In the genomic region with DNA sequence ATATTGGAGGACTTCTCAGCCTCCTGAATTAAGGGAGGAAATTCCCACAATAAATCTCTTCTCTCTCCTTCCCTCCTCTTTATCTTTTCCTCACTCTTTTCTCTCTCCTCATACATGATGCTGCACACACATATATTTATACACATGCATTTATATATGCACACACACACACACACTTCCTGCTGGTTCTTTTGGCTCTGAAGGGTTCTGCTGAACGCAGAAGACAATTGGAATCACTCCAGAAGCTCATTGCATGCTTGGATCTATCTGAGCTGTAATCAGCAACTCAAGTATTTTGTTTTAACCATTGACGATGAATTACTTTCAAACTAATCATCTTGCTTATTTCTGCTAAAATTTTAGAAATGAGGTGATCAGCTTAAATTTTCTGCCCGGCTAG, we compare ENCODE assay signal across 28 mouse cellular contexts.
DNase-seq lines count a peak whose midpoint lies in the region; ATAC-seq and TF ChIP-seq lines count a peak whose summit lies in the region.
"Had no signal": no experiment of that assay in that cellular context is flagged by ENCODE, and none has a peak within 500 bp of the region (broad histone marks: within the 10 kb centered on the region; RNA-seq: fewer than 3 reads in every experiment).

No protein-coding gene starts in this region.

- no peak for ATAC-seq in embryonic facial prominence, embryonic 14.5 days (ENCODE audit: low read depth)
- no peak for ATAC-seq in kidney, embryonic 15.5 days (replicated peaks; ENCODE audit: low FRiP score)
- ATAC-seq in lung, embryonic 16.5 days (ENCODE audit: low read depth), result peak; percentile 61
- ATAC-seq in frontal cortex, adult (ENCODE audit: low TSS enrichment), result no peak
- ATAC-seq: activated CD4-positive, CD25-positive, alpha-beta regulatory T cell, adult 4 months; hindbrain, postnatal 0 days; intestine, embryonic 15.5 days had no signal

- no peaks in the 10 kb centered on the region for H3K9me3 ChIP-seq in embryonic facial prominence, embryonic 14.5 days (ENCODE audit: control insufficient read depth, low read length)
- H3K9me3 ChIP-seq in embryonic facial prominence, embryonic 10.5 days, result no peaks in the 10 kb centered on the region
- H3K9me3 ChIP-seq in kidney, embryonic 15.5 days (replicated peaks), result no peaks in the 10 kb centered on the region
- H3K9me3 ChIP-seq in lung, embryonic 16.5 days (ENCODE audit: control insufficient read depth, low read length), result 0 out of 2 replicates have a peak, but pooled peaks cover 4% of the 10 kb centered on the region
- H3K9me3 ChIP-seq: hindbrain, embryonic 10.5 days; intestine, embryonic 15.5 days; liver, embryonic 12.5 days; neural tube, embryonic 12.5 days had no signal

- no peaks in the 10 kb centered on the region for H3K27me3 ChIP-seq in embryonic facial prominence, embryonic 14.5 days (replicated peaks; ENCODE audit: control insufficient read depth, insufficient read depth, low read length)
- no peaks in the 10 kb centered on the region for H3K27me3 ChIP-seq in embryonic facial prominence, embryonic 10.5 days (replicated peaks; ENCODE audit: low read depth, poor library complexity, severe bottlenecking)
- H3K27me3 ChIP-seq in kidney, embryonic 15.5 days, result no peaks in the 10 kb centered on the region
- H3K27me3 ChIP-seq in lung, embryonic 16.5 days (ENCODE audit: control insufficient read depth, insufficient read depth, low read depth, low read length), result no peaks in the 10 kb centered on the region
- H3K27me3 ChIP-seq: CH12.LX; intestine, embryonic 15.5 days; liver, embryonic 12.5 days; neural tube, embryonic 12.5 days had no signal

- no peak overlapping the region for H3K4me3 ChIP-seq in embryonic facial prominence, embryonic 14.5 days (ENCODE audit: low read depth, low read length)
- H3K4me3 ChIP-seq in embryonic facial prominence, embryonic 10.5 days, result no peak overlapping the region
- no peak overlapping the region for H3K4me3 ChIP-seq in kidney, embryonic 15.5 days (replicated peaks)
- no peak overlapping the region for H3K4me3 ChIP-seq in lung, embryonic 16.5 days (ENCODE audit: low read length)
- H3K4me3 ChIP-seq: hindbrain, embryonic 10.5 days; intestine, embryonic 15.5 days; liver, embryonic 12.5 days; neural tube, embryonic 12.5 days had no signal

- peak; percentile 59 for DNase-seq in embryonic facial prominence, embryonic 14.5 days (ENCODE audit: low spot score)
- no peak for DNase-seq in embryonic facial prominence, embryonic 10.5 days (ENCODE audit: low spot score)
- DNase-seq in kidney, postnatal 14 days, result no peak
- DNase-seq in lung, postnatal 10 days, result no peak
- DNase-seq in brain, embryonic 14.5 days (ENCODE audit: low read depth), result peak; percentile 77
- DNase-seq: adrenal gland, adult 2 months; adrenal gland, postnatal 36 days; cerebellum, adult 2 months; cerebellum, postnatal 14 days; gastrocnemius, postnatal 10 days; heart, postnatal 14 days; kidney, adult 2 months; kidney, postnatal 4 days; layer of hippocampus, postnatal 36 days; left cerebral cortex, postnatal 4 days; liver, postnatal 0 days; midbrain, embryonic 14.5 days; right cerebral cortex, postnatal 4 days had no signal

- H3K36me3 ChIP-seq in embryonic facial prominence, embryonic 14.5 days (ENCODE audit: control insufficient read depth, insufficient read depth, low read length), result no peaks in the 10 kb centered on the region
- H3K36me3 ChIP-seq in embryonic facial prominence, embryonic 10.5 days (replicated peaks), result no peaks in the 10 kb centered on the region
- H3K36me3 ChIP-seq in kidney, embryonic 15.5 days, result no peaks in the 10 kb centered on the region
- H3K36me3 ChIP-seq in lung, embryonic 16.5 days (ENCODE audit: control insufficient read depth, insufficient read depth, low read length), result no peaks in the 10 kb centered on the region
- H3K36me3 ChIP-seq: hindbrain, embryonic 10.5 days; intestine, embryonic 15.5 days; liver, embryonic 12.5 days; neural tube, embryonic 12.5 days had no signal

- no peak overlapping the region for H3K4me2 ChIP-seq in embryonic facial prominence, embryonic 14.5 days (ENCODE audit: low read depth, low read length)
- no peak overlapping the region for H3K4me2 ChIP-seq in kidney, embryonic 15.5 days
- H3K4me2 ChIP-seq in lung, embryonic 16.5 days (ENCODE audit: low read depth, low read length), result no peak overlapping the region
- H3K4me2 ChIP-seq: intestine, embryonic 15.5 days; liver, embryonic 12.5 days; neural tube, embryonic 12.5 days had no signal

- no peak for TF ChIP-seq POLR2A in brain, embryonic 14.5 days (IDR thresholded peaks at IDR 0.05; ENCODE audit: borderline replicate concordance, extremely low read depth, insufficient read depth, insufficient read length, poor library complexity, severe bottlenecking)

- 49% methylated on average over 3 of the region's 3 CpGs for WGBS in embryonic facial prominence, embryonic 14.5 days
- 83% methylated on average over 3 of the region's 3 CpGs for WGBS in embryonic facial prominence, embryonic 10.5 days
- WGBS in kidney, embryonic 15.5 days, result 52% methylated on average over 3 of the region's 3 CpGs
- WGBS in lung, embryonic 16.5 days, result 34% methylated on average over 3 of the region's 3 CpGs

- TF ChIP-seq CTCF in brain, embryonic 14.5 days (IDR thresholded peaks at IDR 0.05; ENCODE audit: borderline replicate concordance, extremely low read depth, insufficient read depth, insufficient read length), result no peak

- no peaks in the 10 kb centered on the region for H3K4me1 ChIP-seq in embryonic facial prominence, embryonic 14.5 days (ENCODE audit: control insufficient read depth, insufficient read depth, low read length)
- no peaks in the 10 kb centered on the region for H3K4me1 ChIP-seq in embryonic facial prominence, embryonic 10.5 days
- H3K4me1 ChIP-seq in kidney, embryonic 15.5 days, result peaks cover 4% of the 10 kb centered on the region; the same call in 1 of the 2 replicates
- 0 out of 2 replicates have a peak, but pooled peaks cover 3% of the 10 kb centered on the region for H3K4me1 ChIP-seq in lung, embryonic 16.5 days (replicated peaks; ENCODE audit: control insufficient read depth, insufficient read depth, low read length)
- H3K4me1 ChIP-seq: hindbrain, embryonic 10.5 days; intestine, embryonic 15.5 days; neural tube, embryonic 12.5 days had no signal

- no peak overlapping the region for H3K9ac ChIP-seq in embryonic facial prominence, embryonic 14.5 days (ENCODE audit: low read depth, low read length)
- no peak overlapping the region for H3K9ac ChIP-seq in kidney, embryonic 15.5 days
- no peak overlapping the region for H3K9ac ChIP-seq in lung, embryonic 16.5 days (ENCODE audit: low read length)
- H3K9ac ChIP-seq: intestine, embryonic 15.5 days; liver, embryonic 12.5 days; liver, postnatal 0 days; neural tube, embryonic 12.5 days had no signal

- no peak overlapping the region for H3K27ac ChIP-seq in embryonic facial prominence, embryonic 14.5 days (replicated peaks; ENCODE audit: low read depth, low read length)
- no peak overlapping the region for H3K27ac ChIP-seq in embryonic facial prominence, embryonic 10.5 days (replicated peaks)
- peak overlapping the region; percentile 62 for H3K27ac ChIP-seq in kidney, embryonic 15.5 days
- H3K27ac ChIP-seq in lung, embryonic 16.5 days (ENCODE audit: low read length), result peak overlapping the region; percentile 12; the same call in 1 of the 2 replicates
- H3K27ac ChIP-seq: hindbrain, embryonic 10.5 days; hindbrain, postnatal 0 days; intestine, embryonic 15.5 days; liver, embryonic 12.5 days; neural tube, embryonic 12.5 days had no signal

Comparison
In these comparisons a context has a peak if more than half of its experiments do, and no peak if none do; other contexts are left out.
1. DNase-seq: peak in embryonic facial prominence, embryonic 14.5 days (single experiment) and brain, embryonic 14.5 days (single experiment); none in embryonic facial prominence, embryonic 10.5 days (single experiment), kidney, postnatal 14 days (single experiment) and lung, postnatal 10 days (single experiment).
2. H3K27ac ChIP-seq: peak in kidney, embryonic 15.5 days (single experiment) and lung, embryonic 16.5 days (single experiment); none in embryonic facial prominence, embryonic 14.5 days (single experiment) and embryonic facial prominence, embryonic 10.5 days (single experiment).